Mouse (Mus musculus) thymus, adult 2 months (tissue): Measurements from ENCODE around the gene Pcdh18.

Experiments used
- CTCF ChIP-seq: fragments of 200-500 bp; IDR thresholded peaks from 2 replicates; pipeline ENCODE4 v1.5.1; 2012; ENCODE audit warnings: mild to moderate bottlenecking, control low read depth, low read length, moderate library complexity, borderline replicate concordance; ENCODE audit not compliant: control insufficient read depth, poor library complexity, insufficient read depth; ENCODE audit errors: extremely low read depth
- POLR2A ChIP-seq: fragments of 200-500 bp; IDR thresholded peaks from 2 replicates; pipeline ENCODE4 v1.6.1; 2012; ENCODE audit warnings: mild to moderate bottlenecking, low read length, control low read depth, moderate library complexity; ENCODE audit not compliant: control insufficient read depth, poor library complexity, insufficient read depth; ENCODE audit errors: extremely low read depth

DNA sequence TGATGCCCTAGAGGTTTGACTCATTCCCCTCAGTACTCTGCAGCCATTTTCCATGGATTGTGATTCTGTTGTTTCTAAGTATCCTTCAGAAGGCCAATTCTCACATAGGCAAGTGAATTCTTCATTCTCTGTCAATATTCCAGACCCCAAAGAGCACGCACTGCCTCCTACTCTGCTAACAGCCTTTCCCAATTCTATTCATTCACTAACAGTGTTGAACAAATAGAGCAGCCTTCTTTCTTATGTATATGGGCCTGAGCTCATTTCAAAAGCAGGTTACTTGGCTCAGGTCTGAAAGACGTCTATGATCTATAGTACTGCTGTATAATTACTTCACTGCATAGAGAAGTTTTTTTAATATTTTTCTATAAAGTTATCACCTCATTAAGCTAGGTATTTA lies 50.6 kb downstream of the Pcdh18 start:
- no peak for TF ChIP-seq POLR2A
- no peak for TF ChIP-seq CTCF
